Mouse (Mus musculus): Measurements from ENCODE around the gene Hexim2.

- TF ChIP-seq POLR2A (IDR thresholded peaks at IDR 0.05; ENCODE audit: borderline replicate concordance, low read depth, low read length) (no peak), CTCF (IDR thresholded peaks at IDR 0.05; ENCODE audit: low read depth, low read length) (no peak)
Measured at GRCm38 (mm10) chr11:103161449-103161848, 29.2 kb downstream of the Hexim2 start.

Data from bone marrow macrophage, adult 2 months (primary cell).